Mouse (Mus musculus) midbrain, embryonic 11.5 days (tissue): ENCODE results near the gene 4921539E11Rik. TPM values are rescaled to one million over a fixed set of nuclear protein-coding genes. Genes with fewer than 3 reads are reported as not detected.

Experiments used
- ATAC-seq: fragments of 200-750 bp; cut with Nextera tagmentation; 2 replicates; pipeline ENCODE4 v1.8.0; 2017; ENCODE audit warnings: moderate TSS enrichment, moderate library complexity; ENCODE audit not compliant: low FRiP score
- DNase-seq: peaks from one replicate; pipeline ENCODE4 v3.0.0; 2015; ENCODE audit warnings: low spot score; ENCODE audit errors: missing footprints
- H3K27ac ChIP-seq: fragments of 300-500 bp; sonication (generic); 2 replicates; pipeline ENCODE4 v1.5.1; 2014; ENCODE audit warnings: low read depth, low read length
- H3K27me3 ChIP-seq: fragments of 300-500 bp; sonication (generic); 2 replicates; pipeline ENCODE4 v1.6.1; 2014; ENCODE audit warnings: mild to moderate bottlenecking, low read length, moderate library complexity, mixed read lengths; ENCODE audit not compliant: control insufficient read depth, insufficient read depth
- H3K36me3 ChIP-seq: fragments of 300-500 bp; sonication (generic); 2 replicates; pipeline ENCODE4 v1.6.1; 2014; ENCODE audit warnings: mild to moderate bottlenecking, low read length, moderate library complexity, mixed read lengths; ENCODE audit not compliant: control insufficient read depth, insufficient read depth
- H3K4me1 ChIP-seq: fragments of 300-500 bp; sonication (generic); 2 replicates; pipeline ENCODE4 v1.6.1; 2014; ENCODE audit warnings: low read length; ENCODE audit not compliant: control insufficient read depth, insufficient read depth
- H3K4me2 ChIP-seq: fragments of 300-500 bp; sonication (generic); 2 replicates; pipeline ENCODE4 v1.6.1; 2014; ENCODE audit warnings: mild to moderate bottlenecking, moderate library complexity
- H3K4me3 ChIP-seq: fragments of 300-500 bp; sonication (generic); 2 replicates; pipeline ENCODE4 v1.5.1; 2014; ENCODE audit warnings: low read depth, low read length
- H3K9ac ChIP-seq: fragments of 300-500 bp; sonication (generic); 2 replicates; pipeline ENCODE4 v1.6.1; 2014; ENCODE audit warnings: low read length
- H3K9me3 ChIP-seq: fragments of 300-500 bp; sonication (generic); 2 replicates; pipeline ENCODE4 v1.6.1; 2016; ENCODE audit warnings: low read length; ENCODE audit not compliant: control insufficient read depth
- WGBS: fragments of 180-500 bp; shearing (Covaris S2); extraction: QIAGEN DNeasy Blood & Tissue Kit; methylation state at CpG from one replicate; pipeline ENCODE4 v1.1.7; 2014; 5-methylcytosine and 5-hydroxymethylcytosine counted together
- polyA plus RNA-seq: library from polyadenylated mRNA; unstranded; fragments of >200 nt; fragmentation: Nextera tagmentation; extraction: Ambion mirVana; gene quantifications from 2 replicates; pipeline ENCODE4 v1.2.1, GENCODE M21; 2014

The 4921539E11Rik gene
- polyA plus RNA-seq, 1 experiment from 2014 or later = not detected

GRCm38 (mm10) chr4:103313587-103314525, 23.2 kb upstream of the 4921539E11Rik start, which contains the start of gene Oma1:
Oma1 (plus strand) TSS chr4:103313812.
- H3K27me3 ChIP-seq = no peaks in the 10 kb centered on the region
- peak within 1 kb of the TSS; percentile 79 for H3K9ac ChIP-seq
- DNase-seq (peak; percentile 100), ATAC-seq (peak; percentile 99)
- peak within 1 kb of the TSS; percentile 60 for H3K4me3 ChIP-seq
- H3K27ac ChIP-seq = peak within 1 kb of the TSS; percentile 92
- no peaks in the 10 kb centered on the region for H3K36me3 ChIP-seq
- WGBS = under 1% methylated on average over 55 of the region's 61 CpGs
- H3K4me2 ChIP-seq = peak within 1 kb of the TSS; percentile 51
- no peaks in the 10 kb centered on the region for H3K9me3 ChIP-seq
- peaks cover 6% of the 10 kb centered on the region; the same call in 1 of the 2 replicates for H3K4me1 ChIP-seq

GRCm38 (mm10) chr4:103303851-103304250, 13.2 kb upstream of the 4921539E11Rik start:
- Histone ChIP-seq H3K36me3 (no peaks in the 10 kb centered on the region), H3K27ac (no peak overlapping the region), H3K4me1 (no peaks in the 10 kb centered on the region), H3K27me3 (no peaks in the 10 kb centered on the region), H3K4me3 (no peak overlapping the region), H3K9me3 (no peaks in the 10 kb centered on the region), H3K4me2 (no peak overlapping the region), H3K9ac (no peak overlapping the region)
- ATAC-seq (no peak), DNase-seq (no peak)
- 75% methylated on average over 1 of the region's 1 CpGs for WGBS

- Histone ChIP-seq H3K27ac (no peak overlapping the region), H3K27me3 (no peaks in the 10 kb centered on the region), H3K4me1 (no peaks in the 10 kb centered on the region), H3K4me3 (no peak overlapping the region), H3K9ac (no peak overlapping the region), H3K9me3 (no peaks in the 10 kb centered on the region), H3K36me3 (no peaks in the 10 kb centered on the region), H3K4me2 (no peak overlapping the region)
- no peak for ATAC-seq
- no peak for DNase-seq
- WGBS = 85% methylated on average over 10 of the region's 10 CpGs
Measured at GRCm38 (mm10) chr4:103299342-103299741, 8.7 kb upstream of the 4921539E11Rik start.

GRCm38 (mm10) chr4:103288342-103288741, 2.3 kb downstream of the 4921539E11Rik start:
- Histone ChIP-seq H3K36me3 (no peaks in the 10 kb centered on the region), H3K27ac (no peak overlapping the region), H3K27me3 (no peaks in the 10 kb centered on the region), H3K4me1 (no peaks in the 10 kb centered on the region), H3K4me2 (no peak overlapping the region), H3K4me3 (no peak overlapping the region), H3K9ac (no peak overlapping the region), H3K9me3 (no peaks in the 10 kb centered on the region)
- WGBS = 89% methylated on average over 7 of the region's 7 CpGs
- no peak for ATAC-seq
- no peak for DNase-seq

- 82% methylated on average over 7 of the region's 8 CpGs for WGBS
- Histone ChIP-seq H3K27ac (no peak overlapping the region), H3K4me2 (no peak overlapping the region), H3K9me3 (no peaks in the 10 kb centered on the region), H3K9ac (no peak overlapping the region), H3K4me1 (no peaks in the 10 kb centered on the region), H3K4me3 (no peak overlapping the region), H3K27me3 (no peaks in the 10 kb centered on the region), H3K36me3 (no peaks in the 10 kb centered on the region)
- no peak for DNase-seq
- ATAC-seq = no peak
Measured at GRCm38 (mm10) chr4:103273021-103273420, 17.6 kb downstream of the 4921539E11Rik start.

GRCm38 (mm10) chr4:103269336-103269735, 21.3 kb downstream of the 4921539E11Rik start:
- no peaks in the 10 kb centered on the region for H3K9me3 ChIP-seq
- 90% methylated on average over 4 of the region's 4 CpGs for WGBS
- H3K27ac ChIP-seq = no peak overlapping the region
- no peak overlapping the region for H3K4me3 ChIP-seq
- no peak for DNase-seq
- ATAC-seq = no peak
- H3K36me3 ChIP-seq = no peaks in the 10 kb centered on the region
- H3K4me1 ChIP-seq = no peaks in the 10 kb centered on the region
- no peaks in the 10 kb centered on the region for H3K27me3 ChIP-seq
- no peak overlapping the region for H3K4me2 ChIP-seq
- no peak overlapping the region for H3K9ac ChIP-seq

GRCm38 (mm10) chr4:103265166-103265565, 25.5 kb downstream of the 4921539E11Rik start:
- 53% methylated on average over 2 of the region's 2 CpGs for WGBS

GRCm38 (mm10) chr4:103263812-103264396, 26.8 kb downstream of the 4921539E11Rik start:
- ATAC-seq (no peak), DNase-seq (no peak)
- 34% methylated on average over 8 of the region's 8 CpGs for WGBS
- Histone ChIP-seq H3K27me3 (no peaks in the 10 kb centered on the region), H3K4me1 (no peaks in the 10 kb centered on the region), H3K9ac (no peak overlapping the region), H3K27ac (no peak overlapping the region), H3K4me2 (no peak overlapping the region), H3K9me3 (no peaks in the 10 kb centered on the region), H3K36me3 (no peaks in the 10 kb centered on the region), H3K4me3 (no peak overlapping the region)

More at GRCm38 (mm10) chr4:103265166-103265565, 25.5 kb downstream of the 4921539E11Rik start:
- H3K4me1 ChIP-seq = no peaks in the 10 kb centered on the region
- H3K27ac ChIP-seq = no peak overlapping the region
- ATAC-seq (no peak), DNase-seq (no peak)
- H3K4me3 ChIP-seq = no peak overlapping the region
- no peaks in the 10 kb centered on the region for H3K27me3 ChIP-seq
- no peak overlapping the region for H3K4me2 ChIP-seq
- no peaks in the 10 kb centered on the region for H3K9me3 ChIP-seq
- no peak overlapping the region for H3K9ac ChIP-seq
- no peaks in the 10 kb centered on the region for H3K36me3 ChIP-seq

GRCm38 (mm10) chr4:103263378-103263777, 27.3 kb downstream of the 4921539E11Rik start:
- Histone ChIP-seq H3K9ac (no peak overlapping the region), H3K4me3 (no peak overlapping the region), H3K36me3 (no peaks in the 10 kb centered on the region), H3K27ac (no peak overlapping the region), H3K4me1 (no peaks in the 10 kb centered on the region), H3K27me3 (no peaks in the 10 kb centered on the region), H3K9me3 (no peaks in the 10 kb centered on the region), H3K4me2 (no peak overlapping the region)
- whole genome bisulfite sequencing = 70% methylated on average over 5 of the region's 5 CpGs
- no peak for ATAC-seq
- DNase-seq = no peak
